Mouse (Mus musculus) forelimb bud, embryonic 11.5 days (tissue): Measurements from ENCODE around the gene Stbd1.

Source experiments
- DNase-seq: peaks from one replicate; pipeline ENCODE4 v3.0.0-alpha.2; 2012; ENCODE audit warnings: low read depth, low spot score

Gene Stbd1

DNA sequence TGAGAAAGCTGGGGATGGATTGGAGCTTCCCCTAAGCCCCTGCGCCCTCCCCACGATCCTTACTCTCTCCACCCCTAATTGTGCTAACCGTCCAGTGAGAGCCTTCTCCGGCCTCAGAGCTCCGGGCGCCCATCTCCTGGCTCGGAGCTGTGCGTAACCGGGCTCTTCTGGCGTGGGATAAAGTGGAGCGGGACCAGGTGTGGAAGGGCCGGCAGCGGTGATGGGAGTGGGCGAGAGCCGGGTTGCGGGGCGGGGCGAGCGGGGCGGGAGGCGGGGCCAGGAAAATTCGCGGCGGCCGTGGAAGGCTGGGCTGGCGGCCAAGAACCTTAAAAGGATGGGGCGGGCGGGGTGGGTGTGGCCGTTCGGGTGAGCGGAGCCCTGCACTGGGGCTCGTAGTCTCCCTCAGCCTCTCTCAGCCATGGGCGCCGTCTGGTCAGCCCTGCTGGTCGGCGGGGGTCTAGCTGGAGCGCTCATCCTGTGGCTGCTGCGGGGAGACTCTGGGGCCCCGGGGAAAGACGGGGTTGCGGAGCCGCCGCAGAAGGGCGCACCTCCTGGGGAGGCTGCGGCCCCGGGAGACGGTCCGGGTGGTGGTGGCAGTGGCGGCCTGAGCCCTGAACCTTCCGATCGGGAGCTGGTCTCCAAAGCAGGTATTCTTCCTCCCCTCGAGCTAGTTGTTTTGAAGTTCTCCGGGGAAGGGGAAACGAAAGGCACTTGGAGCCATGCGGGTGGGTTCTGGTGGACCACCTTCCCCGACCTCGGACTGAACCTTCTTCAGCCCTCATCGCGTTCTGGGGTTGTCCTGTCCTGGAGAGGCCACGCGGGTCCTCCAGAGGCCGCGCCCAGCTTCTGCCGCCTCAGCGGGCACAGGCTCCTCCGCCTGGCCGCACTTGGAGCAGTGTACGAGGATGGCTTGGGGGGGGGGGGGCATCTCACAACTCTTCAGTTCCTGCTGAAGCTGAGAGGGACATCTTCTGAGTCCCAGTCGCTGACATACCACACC lies at the start of gene Stbd1:
Gene Stbd1 (plus strand): TSS at position 351 of the 1,000 bp plus-strand sequence.
- peak; percentile 60 for DNase-seq

DNA sequence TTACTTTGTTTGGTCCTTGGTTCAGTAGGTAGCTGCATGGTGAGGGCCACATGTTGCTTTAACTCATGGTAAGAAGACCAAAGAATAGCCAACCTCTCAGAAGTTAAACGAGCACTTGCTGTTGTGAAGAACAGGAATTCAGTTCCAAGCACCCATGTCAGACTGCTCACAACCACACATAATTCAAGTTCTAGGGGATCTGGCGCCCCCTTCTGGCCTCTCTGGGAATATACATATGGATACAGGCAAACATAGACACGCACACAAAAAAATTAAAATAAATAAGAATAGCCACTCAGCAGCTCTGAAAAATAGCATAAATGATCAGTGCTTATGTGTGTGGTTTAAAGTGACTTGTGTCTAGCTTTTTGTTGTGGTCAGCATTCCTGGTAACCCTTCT lies 48.9 kb upstream of the Stbd1 start:
- DNase-seq: no peak

DNA sequence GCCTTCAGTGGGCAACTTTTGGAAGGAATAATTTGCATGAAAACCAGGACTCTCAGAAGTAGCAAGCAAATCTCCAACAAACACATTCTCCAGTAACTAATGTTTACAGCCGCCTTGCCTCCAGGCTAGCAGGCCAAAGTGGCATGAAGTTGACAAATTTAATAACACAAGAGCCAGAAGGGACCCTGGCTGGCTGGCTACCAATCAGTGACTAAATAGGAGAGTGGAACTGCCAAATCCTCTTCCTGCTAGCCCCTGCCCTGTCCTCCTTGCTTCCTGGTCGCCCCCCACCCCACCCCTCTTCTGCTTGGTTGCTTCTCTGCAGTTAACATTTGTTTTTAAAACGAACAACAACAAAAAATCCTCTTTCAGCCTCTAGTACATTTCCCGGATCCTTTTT lies 48.4 kb upstream of the Stbd1 start:
- DNase-seq: no peak

DNA sequence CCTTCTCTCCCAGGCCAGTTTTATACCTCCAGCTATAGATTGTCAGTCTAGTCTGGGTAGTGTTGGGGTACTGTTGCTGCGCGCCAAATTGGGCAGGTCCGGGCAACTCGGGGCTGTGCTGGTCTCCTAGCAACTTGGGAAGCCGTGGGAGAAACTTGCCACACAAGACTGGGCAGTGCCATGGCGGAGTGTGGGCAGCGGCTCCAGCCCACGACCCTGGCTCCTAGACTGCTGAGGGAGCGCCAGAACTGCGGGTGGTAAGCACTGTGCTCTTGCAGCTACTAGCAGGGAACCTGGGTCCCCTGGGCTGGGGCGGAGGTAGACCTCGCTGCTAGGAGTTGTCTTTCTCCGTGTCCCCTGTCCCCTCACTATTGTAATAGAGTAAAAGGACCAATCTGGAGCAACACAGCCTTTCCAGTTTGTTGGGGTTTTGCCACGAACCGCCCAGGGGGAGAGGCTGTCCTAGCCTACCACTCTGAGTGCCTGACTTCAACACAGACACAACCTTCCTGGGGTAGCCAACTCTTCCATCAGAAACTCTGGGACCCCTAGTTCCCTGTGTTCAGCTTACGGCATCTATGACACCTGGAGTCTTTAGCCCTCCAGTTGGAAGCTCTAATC lies 47.8 kb upstream of the Stbd1 start, which contains the start of gene Fam47e:
Gene Fam47e (plus strand): TSS at position 179 of the 621 bp plus-strand sequence.
- DNase-seq: no peak

DNA sequence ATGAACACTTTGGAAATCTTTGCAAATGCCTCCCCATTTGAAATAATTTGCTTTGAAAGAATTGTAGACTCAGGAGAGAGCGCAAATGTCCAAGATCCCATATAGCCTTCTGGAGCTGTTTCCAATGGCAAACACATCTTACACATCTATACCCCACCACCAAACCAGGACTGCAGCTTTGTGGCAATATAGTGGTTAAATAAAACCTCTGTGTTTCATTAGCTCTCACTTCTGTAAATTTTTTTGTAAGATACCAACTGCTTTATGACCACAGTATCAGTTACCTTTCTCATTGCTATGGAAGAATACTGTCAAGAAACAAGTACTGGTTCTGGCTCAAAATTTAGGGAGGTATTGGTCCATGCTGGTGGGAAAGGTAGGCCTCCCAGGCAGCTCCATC lies 46.9 kb upstream of the Stbd1 start:
- no peak for DNase-seq

DNA sequence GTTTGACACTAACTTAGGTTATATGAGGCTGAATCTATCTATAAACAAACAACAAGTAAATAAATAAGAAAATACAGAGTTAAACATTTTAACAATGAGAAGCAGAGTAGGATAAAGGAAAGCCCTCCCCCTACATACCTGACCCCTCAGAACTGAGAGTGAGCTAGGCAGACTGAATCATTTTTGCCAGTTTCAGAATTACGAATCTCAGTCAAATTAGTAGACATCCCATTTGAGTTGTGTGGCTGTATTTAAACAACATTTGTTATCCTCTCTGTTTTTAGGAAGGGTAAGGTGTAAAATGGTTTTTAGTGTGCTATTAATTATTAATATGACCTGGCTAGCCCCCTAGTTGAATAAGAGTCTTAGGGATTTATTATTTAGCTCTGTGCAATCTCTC lies 45.3 kb upstream of the Stbd1 start:
- DNase-seq: no peak

DNA sequence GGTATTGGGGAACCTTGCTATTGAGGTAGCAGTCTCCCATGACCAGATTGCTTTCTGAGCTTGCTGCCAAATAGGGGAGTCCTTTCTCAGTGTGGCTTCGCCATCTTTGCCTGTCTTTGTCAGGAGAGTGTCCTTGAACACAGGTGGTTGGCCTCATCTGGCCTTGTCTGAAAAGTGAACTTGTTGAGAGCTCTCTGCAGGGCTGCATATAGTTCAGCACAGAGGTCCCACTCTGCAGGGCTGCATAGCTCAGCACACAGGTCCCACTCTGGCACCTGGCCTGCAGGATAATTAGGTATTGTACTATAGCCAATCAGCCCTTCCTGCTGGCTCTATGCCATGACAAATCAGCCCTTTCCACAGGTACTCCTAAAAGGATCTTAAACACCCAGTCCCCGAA lies 42.6 kb upstream of the Stbd1 start:
- DNase-seq: no peak

DNA sequence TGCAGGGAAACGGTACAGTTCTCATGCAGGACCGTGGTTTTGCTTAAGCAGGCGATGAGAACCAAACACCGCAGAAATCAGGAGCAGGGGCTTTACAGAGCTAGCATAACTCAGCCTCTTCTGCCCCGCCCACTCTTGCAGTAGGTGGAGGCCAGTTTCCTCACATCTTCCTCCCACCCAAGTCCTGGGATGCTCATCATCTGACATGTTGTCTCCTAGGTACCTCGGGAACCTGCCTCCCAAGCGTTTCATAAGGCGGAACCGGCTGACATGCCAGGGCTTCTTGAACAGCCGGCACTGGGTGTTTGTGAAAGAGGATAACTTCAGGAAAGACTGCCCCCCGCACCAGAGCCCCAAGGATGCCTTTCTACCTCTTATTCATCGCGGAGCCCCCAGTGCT lies 40.8 kb upstream of the Stbd1 start:
- no peak for DNase-seq

DNA sequence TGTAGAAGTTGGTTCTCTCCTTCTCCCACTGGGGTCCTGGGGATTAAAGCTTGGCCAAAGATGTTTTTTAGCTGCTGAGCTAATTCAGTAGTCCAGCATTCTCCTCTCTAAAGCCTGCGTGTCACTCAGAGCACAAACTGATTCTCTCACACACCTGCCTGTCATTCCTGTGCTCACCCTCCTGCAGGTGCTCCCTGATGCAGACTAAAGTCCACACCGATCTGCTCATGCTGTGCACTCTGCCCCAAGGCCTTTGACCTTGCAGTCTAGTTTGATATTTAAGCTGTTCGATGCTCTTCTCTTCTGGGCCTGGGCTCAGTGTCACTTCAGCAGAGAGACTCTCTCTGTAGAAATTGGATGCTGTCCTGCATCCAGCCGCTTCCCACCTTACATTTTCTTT lies 31.6 kb upstream of the Stbd1 start:
- DNase-seq: no peak

DNA sequence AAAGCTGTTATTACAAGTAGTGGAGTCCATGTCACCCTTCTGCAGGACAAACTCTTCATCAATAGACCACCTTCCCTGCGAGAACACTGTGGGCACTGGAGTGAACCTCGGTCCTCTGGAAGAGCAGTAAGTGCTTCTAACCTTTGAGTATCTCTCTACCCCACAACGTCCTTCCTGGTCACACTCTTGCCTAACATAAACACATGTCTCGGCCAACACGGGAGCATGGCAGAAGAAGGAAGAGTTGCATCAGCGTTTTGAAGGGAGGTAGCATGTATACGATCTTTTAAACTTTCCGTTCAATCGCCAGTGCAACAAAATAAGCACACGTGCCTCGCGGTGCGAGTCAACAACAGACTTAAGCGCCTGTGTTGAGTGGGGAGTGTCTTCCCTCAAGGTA lies 23.3 kb upstream of the Stbd1 start:
- DNase-seq: no peak

DNA sequence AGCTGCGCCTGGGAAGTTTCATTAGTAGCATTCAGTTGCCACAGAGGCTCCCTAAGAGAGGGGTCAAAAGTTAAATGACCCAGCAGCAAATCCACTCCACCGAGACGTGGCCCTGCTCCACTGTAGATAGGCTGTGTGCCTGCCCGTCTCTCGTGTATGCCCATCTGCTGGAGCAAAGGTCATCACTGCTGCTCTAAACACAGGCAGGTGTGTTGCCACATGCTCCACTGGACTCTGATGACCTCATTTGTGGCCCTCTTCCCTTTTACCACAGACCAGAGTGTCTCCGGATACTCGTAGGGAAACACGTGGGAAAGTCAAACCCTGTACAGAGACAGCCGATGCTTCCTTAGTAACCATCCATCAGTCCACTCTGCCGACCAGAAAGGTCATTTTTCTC lies 16.9 kb upstream of the Stbd1 start:
- DNase-seq: no peak

DNA sequence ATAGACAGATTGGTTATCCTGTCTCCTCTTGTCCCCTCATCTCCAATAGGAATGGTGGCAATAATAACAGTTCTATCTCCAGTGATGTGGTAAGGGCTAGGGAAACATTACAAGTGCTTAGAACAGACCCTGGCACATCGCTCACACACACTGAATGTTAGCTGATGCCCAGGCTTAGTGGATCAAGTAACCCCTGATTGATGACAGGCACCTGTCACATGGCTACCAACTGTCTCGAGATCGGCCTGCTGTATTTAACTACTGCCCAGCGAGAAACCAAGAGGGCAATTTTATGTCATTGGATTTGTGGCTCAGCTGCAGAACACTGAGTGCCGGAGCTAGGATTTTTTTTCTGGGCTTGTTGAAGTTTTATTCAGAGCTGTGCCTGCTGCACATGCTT lies 7.8 kb upstream of the Stbd1 start:
- DNase-seq: no peak

DNA sequence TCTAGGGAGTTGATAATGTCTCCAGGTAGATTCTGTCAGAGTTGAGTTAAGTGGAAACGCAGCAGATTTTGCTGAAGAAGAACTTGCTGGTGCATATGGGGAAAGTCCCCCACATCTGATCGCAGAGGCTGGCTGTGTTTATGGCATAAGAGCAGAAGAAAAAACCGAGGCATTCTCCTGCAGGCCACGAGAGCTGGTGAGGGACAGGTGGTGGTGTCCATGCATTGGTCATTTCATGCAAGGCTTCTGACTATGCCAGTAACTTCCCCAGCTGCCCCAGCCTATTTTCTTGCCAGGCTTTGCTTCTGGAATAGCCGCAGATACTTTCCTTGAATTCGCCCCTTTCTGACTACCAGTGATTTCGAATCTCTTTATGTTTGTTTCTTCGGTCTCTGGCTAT lies 6.0 kb upstream of the Stbd1 start:
- DNase-seq: no peak

DNA sequence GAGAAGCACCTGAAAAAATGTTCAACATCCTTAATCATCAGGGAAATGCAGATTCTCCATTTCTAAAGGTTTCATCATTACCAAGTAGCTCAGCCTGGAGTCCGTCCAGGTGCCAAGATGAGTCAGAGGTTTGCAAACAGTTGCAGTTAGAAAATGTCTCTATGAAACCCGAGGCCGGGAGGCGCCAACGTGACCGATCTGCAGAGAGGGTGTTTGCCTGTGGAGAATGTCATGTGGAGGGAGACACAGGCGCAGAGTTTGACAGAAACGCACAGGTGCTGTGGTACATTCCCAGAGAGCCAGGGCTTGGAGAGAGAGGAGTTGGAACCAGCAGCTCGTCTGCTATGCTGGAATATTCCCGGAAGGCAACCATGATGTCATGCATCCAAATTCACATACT lies 3.8 kb upstream of the Stbd1 start:
- DNase-seq: no peak

DNA sequence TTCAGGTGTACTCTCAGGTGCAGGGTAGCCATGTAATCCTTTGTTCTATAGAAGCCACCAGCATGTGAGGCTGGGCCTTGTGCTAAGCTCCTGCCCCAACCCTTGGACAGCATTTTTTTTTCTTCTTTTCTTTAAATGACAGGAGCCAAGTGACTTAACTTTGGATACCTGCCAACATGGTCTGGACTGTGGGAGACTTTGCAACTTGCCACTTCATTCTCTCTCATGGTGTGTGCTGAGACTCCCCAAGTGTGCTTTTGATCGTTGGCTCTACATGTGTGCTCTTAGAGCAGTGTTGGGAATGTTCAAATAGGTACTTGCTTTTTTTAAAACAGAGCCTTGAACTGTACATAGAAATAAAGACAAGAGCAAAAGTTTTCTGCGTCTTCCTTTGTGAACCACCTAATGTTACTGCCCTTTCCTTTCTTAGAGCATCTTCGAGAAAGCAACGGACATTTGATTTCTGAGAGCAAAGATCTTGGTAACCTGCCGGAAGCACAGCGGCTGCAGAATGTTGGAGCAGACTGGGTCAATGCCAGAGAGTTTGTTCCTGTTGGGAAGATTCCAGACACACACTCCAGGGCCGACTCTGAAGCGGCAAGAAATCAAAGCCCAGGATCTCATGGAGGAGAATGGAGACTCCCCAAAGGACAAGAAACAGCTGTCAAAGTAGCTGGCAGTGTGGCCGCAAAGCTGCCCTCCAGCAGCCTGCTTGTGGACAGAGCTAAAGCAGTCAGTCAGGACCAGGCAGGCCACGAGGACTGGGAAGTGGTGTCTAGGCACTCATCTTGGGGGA lies 1.8 kb downstream of the Stbd1 start:
- DNase-seq: no peak

DNA sequence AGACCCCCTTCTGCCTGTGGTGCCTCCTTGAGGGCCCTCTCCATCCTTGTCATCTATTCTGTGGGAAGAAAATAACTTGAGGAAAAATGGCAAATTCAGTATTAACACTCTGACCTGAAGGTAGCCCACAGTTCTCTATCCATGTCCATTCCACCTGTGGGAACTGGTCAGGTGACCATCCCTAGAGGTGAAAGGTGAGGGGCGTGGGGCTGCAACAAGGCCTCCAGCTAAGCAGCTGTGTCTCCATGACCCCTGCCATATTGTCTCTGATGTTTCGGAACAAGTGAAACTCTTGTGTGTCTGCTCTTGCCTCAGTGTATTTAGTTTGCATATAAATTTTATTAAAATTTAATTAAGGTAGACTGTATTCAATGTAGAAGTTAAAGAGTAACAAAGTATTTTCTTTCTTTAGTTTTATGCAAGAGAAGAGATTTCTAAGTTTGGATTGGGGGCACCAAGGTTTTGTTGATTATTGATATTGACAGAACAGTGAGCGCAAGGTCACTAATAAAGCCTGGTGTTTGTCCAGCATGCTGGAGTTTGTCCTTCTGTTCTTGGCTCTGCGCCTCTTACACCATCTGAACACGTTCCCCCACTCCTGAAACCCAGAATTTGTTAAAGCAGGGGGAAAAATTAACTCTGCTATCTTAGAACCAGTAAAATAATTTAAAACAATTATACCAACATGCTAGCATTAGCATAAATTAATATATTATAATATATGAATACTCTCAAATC lies 4.8 kb downstream of the Stbd1 start:
- DNase-seq: no peak

DNA sequence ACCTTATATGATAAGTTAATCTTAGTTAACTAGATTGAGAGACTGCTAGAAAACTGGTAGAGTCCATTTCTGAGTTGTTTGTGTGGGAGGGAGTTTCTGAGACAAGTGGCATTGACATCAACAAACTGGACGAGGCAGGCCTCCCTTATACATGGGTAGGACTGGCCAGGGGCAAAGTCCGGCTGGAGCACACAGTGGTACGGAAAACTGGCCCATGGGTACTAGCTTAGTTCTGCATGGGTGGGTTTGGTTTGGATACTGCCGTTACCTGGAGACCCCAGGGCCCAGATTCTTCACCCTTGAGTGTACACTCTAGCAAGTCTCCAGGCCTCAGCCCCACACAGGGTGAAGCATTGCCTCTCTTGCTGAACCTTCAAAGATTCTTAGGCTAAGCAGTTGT lies 9.9 kb downstream of the Stbd1 start:
- no peak for DNase-seq

DNA sequence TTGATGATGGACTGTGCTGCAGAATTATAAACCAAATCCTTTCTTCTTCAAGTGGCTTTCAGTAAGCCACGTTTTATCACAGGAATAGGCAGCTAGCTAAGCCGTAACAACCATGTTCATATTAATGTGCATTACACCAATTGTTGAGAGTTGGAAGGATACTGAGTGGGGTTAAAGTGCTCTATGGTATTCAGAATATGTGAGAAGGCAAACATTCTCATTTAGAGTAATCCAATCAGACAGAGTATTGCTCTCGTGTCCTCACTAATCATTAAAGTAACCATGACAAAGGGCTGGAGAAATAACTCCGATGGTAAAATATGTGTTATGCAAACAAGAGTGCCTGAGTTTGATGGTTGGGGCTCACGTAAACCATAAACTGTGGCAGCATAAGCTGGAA lies 19.0 kb downstream of the Stbd1 start:
- no peak for DNase-seq

DNA sequence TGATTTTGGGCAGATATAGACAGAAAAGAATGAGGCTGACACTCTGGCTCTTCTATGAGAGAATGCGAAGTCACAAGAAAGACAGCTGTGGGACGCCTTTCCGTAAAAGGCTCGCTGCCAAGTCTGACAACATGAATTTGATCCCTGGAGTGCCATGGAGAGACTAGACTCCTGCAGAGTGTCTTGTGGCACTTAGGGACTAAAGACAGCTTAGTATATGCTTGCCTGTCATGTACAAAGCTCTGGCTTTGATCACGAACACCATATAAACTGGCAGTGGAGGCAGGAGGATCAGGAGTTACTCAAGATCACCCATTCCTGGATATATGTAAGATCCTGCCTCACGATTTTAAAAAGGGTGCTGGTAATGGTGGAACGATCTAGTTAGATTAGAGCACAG lies 25.1 kb downstream of the Stbd1 start:
- DNase-seq: peak; percentile 53

DNA sequence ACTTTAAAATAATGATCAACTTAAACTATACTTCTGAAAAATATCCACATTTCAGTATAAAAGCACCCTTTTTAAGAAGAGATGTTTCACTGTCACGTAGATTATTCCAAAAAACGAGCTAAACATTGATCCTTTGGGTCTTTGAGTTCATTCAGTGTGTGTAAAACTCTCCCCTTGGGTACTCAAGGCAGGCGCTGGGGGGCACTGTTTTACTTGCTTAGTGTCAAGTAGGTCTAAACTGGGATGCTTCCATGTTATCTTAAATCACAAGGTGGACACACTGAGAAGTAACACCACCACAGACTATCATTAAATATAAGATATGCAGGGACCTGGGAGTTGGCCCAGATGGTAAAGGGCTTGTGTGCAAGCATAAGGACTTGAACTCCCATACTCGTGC lies 30.7 kb downstream of the Stbd1 start:
- no peak for DNase-seq

DNA sequence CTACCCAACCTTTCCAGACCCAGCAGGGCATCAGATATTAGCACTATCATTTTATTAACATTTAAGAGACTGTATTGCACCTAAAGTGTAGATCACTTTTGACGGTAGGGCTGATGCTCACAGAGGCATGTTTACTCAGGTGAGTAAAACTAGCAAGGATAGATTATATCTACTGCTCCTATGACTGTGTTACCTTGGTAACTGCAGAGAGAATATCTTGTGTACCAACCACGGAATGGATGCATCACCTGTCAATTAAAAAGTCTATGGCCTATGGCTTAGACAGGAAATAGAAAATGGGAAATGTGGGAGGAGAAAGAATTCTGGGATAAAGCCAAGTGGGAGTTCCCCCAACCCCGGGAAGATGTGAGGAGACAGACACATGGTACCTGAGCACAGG lies 32.1 kb downstream of the Stbd1 start:
- no peak for DNase-seq

DNA sequence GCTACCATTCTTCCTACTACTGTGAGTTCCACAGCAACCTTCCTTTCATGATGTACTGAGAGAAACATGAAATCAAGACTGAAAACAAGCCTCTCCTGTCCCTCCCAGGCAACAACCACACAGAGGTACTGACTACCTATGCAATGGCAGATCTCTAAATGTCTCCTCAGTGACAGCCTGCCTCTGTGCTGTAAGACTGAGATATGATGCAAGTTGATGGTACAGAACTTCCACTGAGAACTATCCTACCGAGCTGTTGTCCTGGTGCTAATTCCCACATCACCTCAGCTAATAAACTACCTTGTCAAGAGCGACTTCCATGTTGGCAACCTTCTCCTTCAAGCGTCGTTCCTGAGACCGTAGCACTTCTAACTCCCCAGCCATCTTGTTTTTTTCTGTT lies 33.0 kb downstream of the Stbd1 start:
- DNase-seq: no peak
